Mouse (Mus musculus) forebrain, postnatal 0 days (tissue): ENCODE data around the gene Trmt1l. TPM values are rescaled to one million over a fixed set of nuclear protein-coding genes. Genes with fewer than 3 reads are reported as not detected.

Experiments
- ATAC-seq: fragments of 200-750 bp; cut with Nextera tagmentation; 2 replicates; pipeline ENCODE4 v1.8.0; 2017; ENCODE audit warnings: mild to moderate bottlenecking, moderate library complexity
- DNase-seq: peaks from one replicate; pipeline ENCODE4 v3.0.0-alpha.2; 2015
- H3K27ac ChIP-seq: fragments of 300-500 bp; sonication (generic); 2 replicates; pipeline ENCODE4 v1.5.1; 2014; ENCODE audit warnings: low read depth, mild to moderate bottlenecking, antibody characterized with exemption, low read length, moderate library complexity, mixed read lengths
- H3K27me3 ChIP-seq: fragments of 300-500 bp; sonication (generic); 2 replicates; pipeline ENCODE4 v1.6.1; 2014; ENCODE audit warnings: mild to moderate bottlenecking, low read length, mixed read lengths; ENCODE audit not compliant: insufficient read depth
- H3K36me3 ChIP-seq: fragments of 300-500 bp; sonication (generic); 2 replicates; pipeline ENCODE4 v1.6.1; 2014; ENCODE audit warnings: mild to moderate bottlenecking, moderate library complexity; ENCODE audit not compliant: insufficient read depth
- H3K4me1 ChIP-seq: fragments of 300-500 bp; sonication (generic); 2 replicates; pipeline ENCODE4 v1.6.1; 2014; ENCODE audit warnings: antibody characterized with exemption; ENCODE audit not compliant: insufficient read depth
- H3K4me2 ChIP-seq: fragments of 300-500 bp; sonication (generic); 2 replicates; pipeline ENCODE4 v1.6.1; 2014; ENCODE audit warnings: low read depth, mild to moderate bottlenecking, moderate library complexity
- H3K4me3 ChIP-seq: fragments of 300-500 bp; sonication (generic); 2 replicates; pipeline ENCODE4 v1.5.1; 2014; ENCODE audit warnings: low read depth, low read length, mixed read lengths
- H3K9ac ChIP-seq: fragments of 300-500 bp; sonication (generic); 2 replicates; pipeline ENCODE4 v1.6.1; 2014; ENCODE audit warnings: mild to moderate bottlenecking
- H3K9me3 ChIP-seq: fragments of 300-500 bp; sonication (generic); 2 replicates; pipeline ENCODE4 v1.6.1; 2016; ENCODE audit warnings: low read length
- CTCF ChIP-seq: sonication (generic); IDR thresholded peaks from 2 replicates; pipeline ENCODE4 v1.5.1; 2016; ENCODE audit warnings: antibody characterized with exemption, control low read depth, low read depth
- WGBS: fragments of 180-500 bp; shearing (Covaris S2); extraction: QIAGEN DNeasy Blood & Tissue Kit; methylation state at CpG from one replicate; pipeline ENCODE4 v1.1.7; 2014; 5-methylcytosine and 5-hydroxymethylcytosine counted together
- polyA plus RNA-seq: library from polyadenylated mRNA; unstranded; fragments of >200 nt; fragmentation: Nextera tagmentation; extraction: Ambion mirVana; gene quantifications from 2 replicates; pipeline ENCODE4 v1.2.1, GENCODE M21; 2015
- total RNA-seq: library from RNA; depleted of rRNA; stranded (reverse); fragments of >200 nt; gene quantifications from 2 replicates; pipeline ENCODE4 v1.2.3, GENCODE M21; 2014

Trmt1l gene
- total and polyA plus RNA-seq, 2 experiments from 2014 or later = 16.4 to 23.2 TPM

GRCm38 (mm10) chr1:151435431-151435830 is 7.1 kb downstream of the Trmt1l start:
- H3K27me3 ChIP-seq = no peaks in the 10 kb centered on the region
- no peak overlapping the region for H3K27ac ChIP-seq
- no peaks in the 10 kb centered on the region for H3K9me3 ChIP-seq
- 94% methylated on average over 6 of the region's 6 CpGs for WGBS
- no peak for DNase-seq
- no peak overlapping the region for H3K4me3 ChIP-seq
- no peak for TF ChIP-seq CTCF
- ATAC-seq = no peak
- H3K4me1 ChIP-seq = no peaks in the 10 kb centered on the region
- no peak overlapping the region for H3K4me2 ChIP-seq
- peaks cover 41% of the 10 kb centered on the region for H3K36me3 ChIP-seq
- no peak overlapping the region for H3K9ac ChIP-seq

- Histone ChIP-seq H3K9me3 (no peaks in the 10 kb centered on the region), H3K36me3 (peaks cover 61% of the 10 kb centered on the region), H3K4me1 (no peaks in the 10 kb centered on the region), H3K27me3 (no peaks in the 10 kb centered on the region), H3K4me3 (no peak overlapping the region), H3K27ac (no peak overlapping the region), H3K9ac (no peak overlapping the region), H3K4me2 (no peak overlapping the region)
- DNase-seq (no peak), ATAC-seq (no peak)
- WGBS = 92% methylated on average over 10 of the region's 10 CpGs
- TF ChIP-seq CTCF = no peak
These were observed 21.5 kb downstream of the Trmt1l start for GRCm38 (mm10) chr1:151449866-151450265.

- Histone ChIP-seq H3K4me2 (no peak overlapping the region), H3K27ac (no peak overlapping the region), H3K9me3 (no peaks in the 10 kb centered on the region), H3K4me1 (no peaks in the 10 kb centered on the region), H3K9ac (no peak overlapping the region), H3K36me3 (peaks cover 56% of the 10 kb centered on the region), H3K27me3 (no peaks in the 10 kb centered on the region), H3K4me3 (no peak overlapping the region)
- WGBS = 96% methylated on average over 1 of the region's 2 CpGs
- DNase-seq (no peak), ATAC-seq (peak; percentile 48; the same call in 1 of the 2 replicates)
- TF ChIP-seq CTCF = peak; percentile 37; the same call in 1 of the 2 replicates
These were observed 22.5 kb downstream of the Trmt1l start for GRCm38 (mm10) chr1:151450851-151451250.

- ATAC-seq (no peak), DNase-seq (no peak)
- Histone ChIP-seq H3K4me2 (no peak overlapping the region), H3K27ac (no peak overlapping the region), H3K27me3 (no peaks in the 10 kb centered on the region), H3K9me3 (no peaks in the 10 kb centered on the region), H3K9ac (no peak overlapping the region), H3K4me1 (no peaks in the 10 kb centered on the region), H3K4me3 (no peak overlapping the region), H3K36me3 (peaks cover 54% of the 10 kb centered on the region)
- TF ChIP-seq CTCF = no peak
- 96% methylated on average over 11 of the region's 11 CpGs for WGBS
These were observed 23.6 kb downstream of the Trmt1l start for GRCm38 (mm10) chr1:151451946-151452345.

GRCm38 (mm10) chr1:151457087-151457486 is 28.7 kb downstream of the Trmt1l start:
- Histone ChIP-seq H3K9me3 (no peaks in the 10 kb centered on the region), H3K27me3 (no peaks in the 10 kb centered on the region), H3K4me3 (no peak overlapping the region), H3K4me2 (no peak overlapping the region), H3K4me1 (no peaks in the 10 kb centered on the region), H3K36me3 (peaks cover 55% of the 10 kb centered on the region), H3K27ac (no peak overlapping the region), H3K9ac (no peak overlapping the region)
- no peak for DNase-seq
- 92% methylated on average over 5 of the region's 5 CpGs for WGBS
- TF ChIP-seq CTCF = no peak
- ATAC-seq = no peak

GRCm38 (mm10) chr1:151461265-151461664 is 32.9 kb downstream of the Trmt1l start:
- peaks cover 30% of the 10 kb centered on the region for H3K36me3 ChIP-seq
- no peaks in the 10 kb centered on the region for H3K27me3 ChIP-seq
- no peaks in the 10 kb centered on the region for H3K4me1 ChIP-seq
- DNase-seq (peak; percentile 25), ATAC-seq (peak; percentile 34; the same call in 1 of the 2 replicates)
- no peaks in the 10 kb centered on the region for H3K9me3 ChIP-seq
- no peak overlapping the region for H3K27ac ChIP-seq
- peak; percentile 46 for TF ChIP-seq CTCF
- no peak overlapping the region for H3K9ac ChIP-seq
- no peak overlapping the region for H3K4me3 ChIP-seq
- 82% methylated on average over 9 of the region's 9 CpGs for WGBS
- H3K4me2 ChIP-seq = no peak overlapping the region

GRCm38 (mm10) chr1:151464914-151465313 is 36.6 kb downstream of the Trmt1l start:
- H3K4me2 ChIP-seq = no peak overlapping the region
- no peak overlapping the region for H3K27ac ChIP-seq
- no peaks in the 10 kb centered on the region for H3K27me3 ChIP-seq
- H3K36me3 ChIP-seq = peaks cover 4% of the 10 kb centered on the region
- ATAC-seq = no peak
- no peaks in the 10 kb centered on the region for H3K4me1 ChIP-seq
- DNase-seq = no peak
- 63% methylated on average over 4 of the region's 4 CpGs for WGBS
- no peak overlapping the region for H3K4me3 ChIP-seq
- H3K9ac ChIP-seq = no peak overlapping the region
- no peak for TF ChIP-seq CTCF
- no peaks in the 10 kb centered on the region for H3K9me3 ChIP-seq

GRCm38 (mm10) chr1:151466571-151466970 is 38.2 kb downstream of the Trmt1l start:
- Histone ChIP-seq H3K4me3 (no peak overlapping the region), H3K27ac (no peak overlapping the region), H3K36me3 (peaks cover 11% of the 10 kb centered on the region), H3K9ac (no peak overlapping the region), H3K4me1 (no peaks in the 10 kb centered on the region), H3K4me2 (no peak overlapping the region), H3K9me3 (no peaks in the 10 kb centered on the region), H3K27me3 (no peaks in the 10 kb centered on the region)
- WGBS = 83% methylated on average over 4 of the region's 4 CpGs
- TF ChIP-seq CTCF = no peak
- ATAC-seq (no peak), DNase-seq (no peak)
